In genomic region chr6:122505545-122505944, GRCm38 (mm10) we compare ENCODE assay signal across 14 mouse cellular contexts. TPM values are rescaled to one million over a fixed set of nuclear protein-coding genes. Genes with fewer than 3 reads are reported as not detected.
DNase-seq lines count a peak whose midpoint lies in the region; ATAC-seq and TF ChIP-seq lines count a peak whose summit lies in the region.
"Had no signal": no experiment of that assay in that cellular context is flagged by ENCODE, and none has a peak within 500 bp of the region (broad histone marks: within the 10 kb centered on the region; RNA-seq: fewer than 3 reads in every experiment).

Gene Mfap5 (plus strand): TSS chr6:122505845.

- WGBS in kidney, embryonic 15.5 days, result 87% methylated on average over 3 of the region's 3 CpGs

- intact Hi-C loops in heart, postnatal 14 days (cut with DNase I), result no loop called here

- no peak for TF ChIP-seq CTCF in embryonic fibroblast, embryonic 13.5 days (IDR thresholded peaks at IDR 0.05; ENCODE audit: borderline replicate concordance, insufficient read depth, low read length)

- no peak within 1 kb of the TSS for H3K9ac ChIP-seq in kidney, embryonic 15.5 days
- H3K9ac ChIP-seq: embryonic facial prominence, embryonic 12.5 days; forebrain, postnatal 0 days; limb, embryonic 13.5 days had no signal

- H3K36me3 ChIP-seq in kidney, embryonic 15.5 days, result no peaks in the 10 kb centered on the region
- H3K36me3 ChIP-seq: embryonic facial prominence, embryonic 12.5 days; limb, embryonic 13.5 days had no signal

- no peak for ATAC-seq in kidney, embryonic 15.5 days (replicated peaks; ENCODE audit: low FRiP score)
- ATAC-seq: forebrain, postnatal 0 days; hindbrain, postnatal 0 days had no signal

- H3K4me3 ChIP-seq in kidney, embryonic 15.5 days (replicated peaks), result no peak within 1 kb of the TSS
- H3K4me3 ChIP-seq in brown adipose tissue, adult 24 weeks (ENCODE audit: insufficient read depth, low read depth, low read length), result no peak within 1 kb of the TSS
- H3K4me3 ChIP-seq in embryonic fibroblast, embryonic 13.5 days (ENCODE audit: insufficient read depth, low read length), result no peak within 1 kb of the TSS
- H3K4me3 ChIP-seq: embryonic facial prominence, embryonic 12.5 days; limb, embryonic 13.5 days had no signal

- no peak for DNase-seq in kidney, postnatal 14 days
- DNase-seq in heart, postnatal 14 days, result no peak
- DNase-seq in testis, postnatal 10 days (ENCODE audit: low spot score), result no peak
- no peak for DNase-seq in retina, postnatal 1 day
- DNase-seq: cerebellum, adult 11 months; forebrain, postnatal 0 days; right cerebral cortex, adult 18-20 months had no signal

- no peak for TF ChIP-seq POLR2A in embryonic fibroblast, embryonic 13.5 days (IDR thresholded peaks at IDR 0.05; ENCODE audit: low read depth, low read length)

- no peaks in the 10 kb centered on the region for H3K27me3 ChIP-seq in kidney, embryonic 15.5 days
- H3K27me3 ChIP-seq: embryonic facial prominence, embryonic 12.5 days; limb, embryonic 13.5 days had no signal

- no peaks in the 10 kb centered on the region for H3K9me3 ChIP-seq in kidney, embryonic 15.5 days (replicated peaks)
- H3K9me3 ChIP-seq: embryonic facial prominence, embryonic 12.5 days; limb, embryonic 13.5 days had no signal

- H3K4me1 ChIP-seq in kidney, embryonic 15.5 days, result peaks cover 9% of the 10 kb centered on the region
- H3K4me1 ChIP-seq in brown adipose tissue, adult 24 weeks (ENCODE audit: control insufficient read depth, insufficient read depth, insufficient read length, low read length), result no peaks in the 10 kb centered on the region
- no peaks in the 10 kb centered on the region for H3K4me1 ChIP-seq in embryonic fibroblast, embryonic 13.5 days (ENCODE audit: control insufficient read depth, insufficient read depth, low read length)

- H3K27ac ChIP-seq in kidney, embryonic 15.5 days, result no peak within 1 kb of the TSS
- no peak within 1 kb of the TSS for H3K27ac ChIP-seq in brown adipose tissue, adult 24 weeks (replicated peaks; ENCODE audit: low read depth, low read length)
- no peak within 1 kb of the TSS for H3K27ac ChIP-seq in embryonic fibroblast, embryonic 13.5 days (ENCODE audit: insufficient read depth, low read length)
- H3K27ac ChIP-seq: embryonic facial prominence, embryonic 12.5 days; hindbrain, postnatal 0 days; limb, embryonic 13.5 days had no signal

- no peak within 1 kb of the TSS for H3K4me2 ChIP-seq in kidney, embryonic 15.5 days
- H3K4me2 ChIP-seq: embryonic facial prominence, embryonic 12.5 days; limb, embryonic 13.5 days had no signal

RNA-seq across cellular contexts. Expression of gene Mfap5, which starts in this region (rescaled TPM):
- 23.4 and 32.8 TPM in 2 replicates for polyA plus RNA-seq in kidney, embryonic 15.5 days (2015; fragmentation: Nextera tagmentation; extraction: Ambion mirVana)
- polyA plus RNA-seq in brown adipose tissue, adult 24 weeks (2012; ENCODE audit: insufficient read depth, insufficient read length, missing spikeins), result 21.7 and 49.7 TPM in 2 replicates
- polyA plus RNA-seq in embryonic fibroblast, embryonic 13.5 days (2011; ENCODE audit: insufficient read length, low read depth, missing spikeins), result 66.5 and 67.6 TPM in 2 replicates
- 10 to 100 TPM; 82.5 to 86.0 TPM for total RNA-seq in heart, postnatal 14 days (2021)
- total RNA-seq: megakaryocyte progenitor cell, adult 5-6 weeks had no signal
